Mouse (Mus musculus): ENCODE results near the gene Clasp1. TPM values are rescaled to one million over a fixed set of nuclear protein-coding genes. Genes with fewer than 3 reads are reported as not detected.
A peak's percentile ranks its signal among the peaks of the same experiment; 100 is the strongest.

Clasp1 gene
- polyA plus RNA-seq, 1 experiment from 2014 or later = 101 TPM

GRCm38 (mm10) chr1:118390266-118390660 lies 1.4 kb downstream of the Clasp1 start:
- H3K4me3 ChIP-seq = peak overlapping the region; percentile 71
- peak overlapping the region; percentile 83 for H3K9ac ChIP-seq
- WGBS = 8% methylated on average over 8 of the region's 8 CpGs
- no peaks in the 10 kb centered on the region for H3K27me3 ChIP-seq
- peaks cover 30% of the 10 kb centered on the region for H3K4me1 ChIP-seq (replicated peaks)
- peak overlapping the region; percentile 88 for H3K27ac ChIP-seq (replicated peaks)
- ATAC-seq (ENCODE audit: low FRiP score, low read depth) = no peak
- H3K9me3 ChIP-seq = no peaks in the 10 kb centered on the region
- no peaks in the 10 kb centered on the region for H3K36me3 ChIP-seq
- H3K4me2 ChIP-seq = peak overlapping the region; percentile 86

- Histone ChIP-seq H3K4me3 (peak overlapping the region; percentile 71), H3K4me1 (replicated peaks) (peaks cover 30% of the 10 kb centered on the region), H3K9me3 (no peaks in the 10 kb centered on the region), H3K9ac (no peak overlapping the region), H3K36me3 (no peaks in the 10 kb centered on the region), H3K4me2 (peak overlapping the region; percentile 86), H3K27me3 (no peaks in the 10 kb centered on the region), H3K27ac (replicated peaks) (no peak overlapping the region)
- ATAC-seq (ENCODE audit: low FRiP score, low read depth) = no peak
- 67% methylated on average over 2 of the region's 2 CpGs for WGBS
These were observed 2.1 kb downstream of the Clasp1 start for GRCm38 (mm10) chr1:118390871-118391387.

- H3K36me3 ChIP-seq = no peaks in the 10 kb centered on the region
- no peak for ATAC-seq (ENCODE audit: low FRiP score, low read depth)
- H3K27me3 ChIP-seq = no peaks in the 10 kb centered on the region
- H3K4me1 ChIP-seq (replicated peaks) = peaks cover 30% of the 10 kb centered on the region
- H3K9me3 ChIP-seq = no peaks in the 10 kb centered on the region
- H3K4me2 ChIP-seq = no peak overlapping the region
- no peak overlapping the region for H3K9ac ChIP-seq
- H3K4me3 ChIP-seq = no peak overlapping the region
- H3K27ac ChIP-seq (replicated peaks) = no peak overlapping the region
- WGBS = 84% methylated on average over 2 of the region's 2 CpGs
These were observed 3.4 kb downstream of the Clasp1 start for GRCm38 (mm10) chr1:118392246-118392645.

- no peak overlapping the region for H3K27ac ChIP-seq (replicated peaks)
- no peak overlapping the region for H3K4me3 ChIP-seq
- 94% methylated on average over 3 of the region's 3 CpGs for WGBS
- no peaks in the 10 kb centered on the region for H3K9me3 ChIP-seq
- no peak overlapping the region for H3K9ac ChIP-seq
- H3K4me1 ChIP-seq (replicated peaks) = peaks cover 29% of the 10 kb centered on the region
- no peak for ATAC-seq (ENCODE audit: low FRiP score, low read depth)
- H3K36me3 ChIP-seq = no peaks in the 10 kb centered on the region
- H3K27me3 ChIP-seq = no peaks in the 10 kb centered on the region
- no peak overlapping the region for H3K4me2 ChIP-seq
These were observed 5.1 kb downstream of the Clasp1 start for GRCm38 (mm10) chr1:118393916-118394315.

- no peak overlapping the region for H3K9ac ChIP-seq
- peaks cover 8% of the 10 kb centered on the region for H3K4me1 ChIP-seq (replicated peaks)
- no peaks in the 10 kb centered on the region for H3K36me3 ChIP-seq
- no peak overlapping the region for H3K4me3 ChIP-seq
- no peaks in the 10 kb centered on the region for H3K9me3 ChIP-seq
- WGBS = 95% methylated on average over 9 of the region's 9 CpGs
- no peaks in the 10 kb centered on the region for H3K27me3 ChIP-seq
- ATAC-seq (ENCODE audit: low FRiP score, low read depth) = no peak
- H3K27ac ChIP-seq (replicated peaks) = no peak overlapping the region
- H3K4me2 ChIP-seq = no peak overlapping the region
These were observed 9.0 kb downstream of the Clasp1 start for GRCm38 (mm10) chr1:118397866-118398265.

GRCm38 (mm10) chr1:118398567-118398966 lies 9.7 kb downstream of the Clasp1 start:
- Histone ChIP-seq H3K27ac (replicated peaks) (no peak overlapping the region), H3K27me3 (no peaks in the 10 kb centered on the region), H3K4me3 (no peak overlapping the region), H3K9ac (no peak overlapping the region), H3K36me3 (no peaks in the 10 kb centered on the region), H3K4me2 (no peak overlapping the region), H3K4me1 (replicated peaks) (peaks cover 8% of the 10 kb centered on the region; the same call in 1 of the 2 replicates), H3K9me3 (no peaks in the 10 kb centered on the region)
- ATAC-seq (ENCODE audit: low FRiP score, low read depth) = no peak
- WGBS = 68% methylated on average over 6 of the region's 6 CpGs

GRCm38 (mm10) chr1:118399625-118400310 lies 10.9 kb downstream of the Clasp1 start:
- H3K9ac ChIP-seq = no peak overlapping the region
- no peak overlapping the region for H3K4me2 ChIP-seq
- no peak overlapping the region for H3K27ac ChIP-seq (replicated peaks)
- WGBS = 93% methylated on average over 8 of the region's 8 CpGs
- no peaks in the 10 kb centered on the region for H3K27me3 ChIP-seq
- no peak for ATAC-seq (ENCODE audit: low FRiP score, low read depth)
- H3K9me3 ChIP-seq = no peaks in the 10 kb centered on the region
- no peak overlapping the region for H3K4me3 ChIP-seq
- H3K36me3 ChIP-seq = no peaks in the 10 kb centered on the region
- H3K4me1 ChIP-seq (replicated peaks) = peaks cover 8% of the 10 kb centered on the region; the same call in 1 of the 2 replicates

- H3K9me3 ChIP-seq = no peaks in the 10 kb centered on the region
These were observed 13.1 kb downstream of the Clasp1 start for GRCm38 (mm10) chr1:118401991-118402390.

GRCm38 (mm10) chr1:118402556-118402955 lies 13.7 kb downstream of the Clasp1 start:
- 78% methylated on average over 8 of the region's 8 CpGs for WGBS

More at GRCm38 (mm10) chr1:118401991-118402390, 13.1 kb downstream of the Clasp1 start:
- Histone ChIP-seq H3K27me3 (no peaks in the 10 kb centered on the region), H3K4me2 (no peak overlapping the region), H3K27ac (replicated peaks) (no peak overlapping the region), H3K9ac (no peak overlapping the region), H3K4me3 (no peak overlapping the region), H3K4me1 (replicated peaks) (peaks cover 8% of the 10 kb centered on the region; the same call in 1 of the 2 replicates), H3K36me3 (no peaks in the 10 kb centered on the region)
- 90% methylated on average over 4 of the region's 4 CpGs for WGBS
- ATAC-seq (ENCODE audit: low FRiP score, low read depth) = no peak

GRCm38 (mm10) chr1:118402966-118403365 lies 14.1 kb downstream of the Clasp1 start:
- no peak overlapping the region for H3K9ac ChIP-seq
- no peaks in the 10 kb centered on the region for H3K36me3 ChIP-seq
- no peak for ATAC-seq (ENCODE audit: low FRiP score, low read depth)
- no peak overlapping the region for H3K4me3 ChIP-seq
- H3K9me3 ChIP-seq = no peaks in the 10 kb centered on the region
- WGBS = 92% methylated on average over 6 of the region's 6 CpGs
- H3K4me1 ChIP-seq (replicated peaks) = peaks cover 8% of the 10 kb centered on the region; the same call in 1 of the 2 replicates
- H3K27me3 ChIP-seq = no peaks in the 10 kb centered on the region
- H3K27ac ChIP-seq (replicated peaks) = no peak overlapping the region
- no peak overlapping the region for H3K4me2 ChIP-seq

More at GRCm38 (mm10) chr1:118402556-118402955, 13.7 kb downstream of the Clasp1 start:
- Histone ChIP-seq H3K36me3 (no peaks in the 10 kb centered on the region), H3K4me2 (no peak overlapping the region), H3K4me3 (no peak overlapping the region), H3K27me3 (no peaks in the 10 kb centered on the region), H3K27ac (replicated peaks) (no peak overlapping the region), H3K4me1 (replicated peaks) (peaks cover 8% of the 10 kb centered on the region; the same call in 1 of the 2 replicates), H3K9ac (no peak overlapping the region), H3K9me3 (no peaks in the 10 kb centered on the region)
- ATAC-seq (ENCODE audit: low FRiP score, low read depth) = no peak

- Histone ChIP-seq H3K27me3 (no peaks in the 10 kb centered on the region), H3K4me3 (no peak overlapping the region), H3K4me1 (replicated peaks) (peaks cover 6% of the 10 kb centered on the region; the same call in 1 of the 2 replicates), H3K4me2 (no peak overlapping the region), H3K9ac (no peak overlapping the region), H3K36me3 (no peaks in the 10 kb centered on the region), H3K9me3 (no peaks in the 10 kb centered on the region), H3K27ac (replicated peaks) (no peak overlapping the region)
- ATAC-seq (ENCODE audit: low FRiP score, low read depth) = no peak
- 83% methylated on average over 3 of the region's 3 CpGs for WGBS
These were observed 14.6 kb downstream of the Clasp1 start for GRCm38 (mm10) chr1:118403440-118403839.

- H3K27ac ChIP-seq (replicated peaks) = no peak overlapping the region
- no peak overlapping the region for H3K9ac ChIP-seq
- H3K4me1 ChIP-seq (replicated peaks) = no peaks in the 10 kb centered on the region
- WGBS = 83% methylated on average over 7 of the region's 7 CpGs
- no peaks in the 10 kb centered on the region for H3K27me3 ChIP-seq
- H3K36me3 ChIP-seq = no peaks in the 10 kb centered on the region
- no peak for ATAC-seq (ENCODE audit: low FRiP score, low read depth)
- no peak overlapping the region for H3K4me3 ChIP-seq
- no peaks in the 10 kb centered on the region for H3K9me3 ChIP-seq
- no peak overlapping the region for H3K4me2 ChIP-seq
These were observed 18.9 kb downstream of the Clasp1 start for GRCm38 (mm10) chr1:118407586-118408250.
